Mouse (Mus musculus) induced T-regulatory cell, adult 2 months (primary cell): ENCODE measurements around the gene Slc4a2.
A peak's percentile ranks its signal among the peaks of the same experiment; 100 is the strongest.

ENCODE experiments used
- DNase-seq: peaks from one replicate; pipeline ENCODE4 v3.0.0-alpha.2; 2012; ENCODE audit warnings: low read depth

The Slc4a2 gene

DNA sequence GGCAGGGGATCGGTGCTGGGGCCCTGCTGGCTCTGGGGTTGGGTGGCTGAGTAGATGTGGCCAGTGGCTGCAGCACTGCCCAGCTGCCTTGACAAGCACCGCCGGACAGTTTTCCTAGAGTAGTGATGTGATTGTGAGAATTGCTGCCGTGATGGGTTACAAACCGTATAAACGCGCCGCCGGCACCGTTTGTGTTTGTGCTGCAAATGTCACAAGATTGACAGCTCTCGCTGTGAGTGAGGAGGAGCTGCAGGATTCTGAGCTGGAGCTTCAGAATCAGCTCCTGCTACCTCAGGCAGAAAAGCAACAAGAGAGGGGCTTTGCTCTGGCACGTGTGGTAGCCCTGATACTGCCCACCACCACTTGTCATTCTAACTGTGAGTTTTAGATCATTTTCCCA is 43.1 kb downstream of the Slc4a2 start:
- no peak for DNase-seq

DNA sequence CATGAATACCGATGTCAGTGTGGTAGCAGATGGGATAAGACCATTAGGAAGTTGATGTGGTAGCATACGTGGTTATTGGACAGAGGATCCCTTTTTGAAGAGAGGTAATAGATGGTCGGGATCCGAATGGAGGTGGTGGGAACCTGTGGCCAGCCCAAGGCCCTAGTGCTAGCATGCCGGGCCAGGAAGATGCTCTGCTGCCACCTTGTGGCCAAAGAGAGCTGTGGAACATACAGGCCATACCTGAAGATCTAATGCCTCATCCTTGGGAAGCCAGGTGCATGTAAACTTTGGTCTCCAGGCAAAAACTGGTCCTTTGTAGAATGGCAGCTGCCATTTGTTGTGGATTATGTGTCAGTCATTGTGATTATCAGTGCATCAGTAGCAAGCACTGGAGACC is 47.0 kb downstream of the Slc4a2 start:
- DNase-seq: peak; percentile 90

DNA sequence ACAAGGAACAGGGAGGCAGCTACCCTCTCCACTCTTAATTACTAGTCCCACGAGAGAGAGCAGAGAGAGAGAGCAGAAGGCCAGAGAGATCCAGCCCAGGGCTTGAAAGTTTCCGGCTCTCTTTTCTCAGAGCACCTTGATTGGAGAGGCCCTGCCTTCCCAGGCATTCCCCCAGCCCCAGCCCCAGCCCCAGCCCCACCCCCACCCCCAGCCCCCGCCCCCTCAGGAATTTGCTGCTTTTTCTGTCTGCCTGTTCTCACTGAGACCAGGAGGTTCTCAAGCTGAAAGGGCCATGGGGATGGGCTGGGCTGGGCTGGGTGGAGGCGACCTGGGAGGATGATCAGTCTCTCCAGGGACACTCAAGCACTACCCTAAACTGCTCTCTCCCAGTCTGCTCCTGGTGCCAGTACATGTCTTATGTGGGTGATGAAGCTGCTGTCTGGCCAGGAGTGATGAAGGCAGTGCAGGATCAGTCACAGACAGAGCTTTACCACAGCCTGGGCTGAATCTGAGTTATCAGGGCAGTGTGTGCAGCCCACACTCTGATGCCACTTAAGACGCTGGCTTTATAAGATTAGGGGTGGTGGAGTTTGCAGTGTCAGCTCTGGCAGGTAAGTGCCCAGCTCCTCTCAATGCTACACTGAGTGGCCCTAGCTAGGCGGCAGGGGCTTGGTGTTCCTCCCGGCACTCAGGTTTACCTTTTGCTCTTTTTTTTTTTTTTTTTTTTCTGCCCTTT is 49.4 kb downstream of the Slc4a2 start:
- DNase-seq: no peak

DNA sequence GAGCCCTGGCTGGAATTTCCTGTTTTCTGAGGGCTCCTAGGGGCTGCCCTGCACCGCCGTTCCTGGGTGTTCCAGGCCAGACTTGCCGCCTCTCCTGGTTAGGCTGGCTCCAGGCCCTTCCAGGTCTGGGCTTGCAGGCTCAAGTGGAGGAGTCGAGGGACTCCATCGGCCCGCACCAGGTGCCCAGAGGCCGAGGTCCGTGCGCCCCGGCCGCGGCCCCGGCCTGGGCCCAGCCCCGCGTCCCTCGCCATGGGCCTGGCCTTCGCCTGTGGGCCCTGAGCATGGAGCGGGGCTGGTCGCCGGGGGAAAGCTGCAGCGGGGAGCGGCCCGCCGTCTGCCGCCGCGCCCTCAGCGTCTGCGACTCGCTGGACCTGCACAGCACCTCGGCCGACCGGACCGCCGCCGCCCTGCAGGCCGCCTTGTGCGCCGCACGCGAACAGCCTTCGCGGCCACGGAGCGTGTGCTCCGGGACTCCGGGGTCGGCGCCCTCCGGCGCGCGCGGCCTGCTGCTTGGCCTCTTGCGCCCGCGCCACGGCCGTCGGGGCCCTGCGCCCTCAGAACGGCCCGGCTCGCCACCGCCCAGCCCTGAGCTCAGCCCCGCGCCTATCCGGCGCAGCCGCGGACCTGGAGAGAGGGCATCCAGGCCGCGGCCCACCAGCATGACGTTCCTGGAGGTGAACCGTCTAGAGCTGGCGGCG is 50.5 kb downstream of the Slc4a2 start:
- DNase-seq: no peak

DNA sequence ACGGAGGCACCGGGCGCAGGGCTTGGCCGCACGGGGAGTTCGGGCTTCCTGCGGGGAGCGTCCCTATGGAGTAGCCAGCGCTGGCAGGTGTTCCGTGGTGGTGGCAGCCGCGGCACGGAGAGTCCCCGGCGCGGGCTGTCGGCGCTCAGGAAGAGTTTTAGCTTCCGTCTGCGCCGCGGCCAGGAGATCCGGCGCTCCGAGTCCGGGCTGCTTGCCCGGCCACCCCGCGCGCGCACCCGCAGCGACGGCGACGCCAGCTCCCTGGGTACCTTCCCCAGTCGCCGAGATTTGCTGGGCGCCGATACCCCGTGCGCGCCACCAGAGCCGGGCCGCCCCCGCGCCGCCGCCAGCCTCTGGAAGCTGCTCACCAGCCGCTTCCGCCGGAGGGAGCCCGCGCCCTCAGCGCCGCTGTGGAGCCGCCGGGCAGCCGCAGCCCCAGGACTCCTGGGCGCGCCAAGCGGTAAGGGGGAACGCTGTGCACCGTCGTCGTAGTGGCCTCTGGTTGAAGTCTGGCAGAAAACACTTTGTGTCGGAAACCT is 51.2 kb downstream of the Slc4a2 start:
- DNase-seq: peak; percentile 59

DNA sequence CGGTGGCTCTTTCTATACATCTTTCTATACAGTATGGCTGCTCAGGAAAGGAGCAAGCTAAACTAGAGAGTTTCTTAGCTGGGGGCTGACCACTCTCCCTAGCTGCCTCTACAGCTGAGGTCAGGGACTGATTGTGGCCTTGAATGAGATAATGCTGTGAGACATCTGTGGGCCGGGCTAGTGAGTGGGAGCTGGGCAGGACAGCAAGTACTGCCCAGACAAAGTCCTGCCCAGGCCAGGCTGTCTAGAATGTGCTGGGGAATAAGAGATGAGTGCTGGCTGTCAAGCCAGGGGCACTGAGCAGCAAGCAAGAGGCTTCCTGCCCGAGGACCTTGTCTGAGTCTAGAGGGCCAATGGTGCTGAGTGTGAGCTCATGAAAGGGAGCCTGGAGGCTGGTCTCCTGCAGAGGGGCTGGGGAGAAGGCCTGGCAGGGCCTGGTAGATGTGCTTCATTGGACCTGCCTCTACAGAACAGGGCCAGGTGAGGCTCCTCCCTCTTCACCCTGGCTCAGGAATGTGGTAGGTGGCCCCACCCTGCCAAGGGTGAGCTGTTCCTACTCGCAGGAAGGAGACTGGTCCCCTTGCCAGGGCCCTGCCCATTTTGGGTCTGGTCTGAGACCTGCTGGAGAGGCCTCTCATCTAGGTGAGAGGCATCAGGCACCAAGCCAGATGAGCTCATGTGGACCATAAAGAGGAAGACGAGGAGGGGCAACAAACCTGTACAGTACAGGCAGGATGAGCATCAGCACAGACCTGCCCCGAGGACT is 52.0 kb downstream of the Slc4a2 start:
- DNase-seq: no peak

DNA sequence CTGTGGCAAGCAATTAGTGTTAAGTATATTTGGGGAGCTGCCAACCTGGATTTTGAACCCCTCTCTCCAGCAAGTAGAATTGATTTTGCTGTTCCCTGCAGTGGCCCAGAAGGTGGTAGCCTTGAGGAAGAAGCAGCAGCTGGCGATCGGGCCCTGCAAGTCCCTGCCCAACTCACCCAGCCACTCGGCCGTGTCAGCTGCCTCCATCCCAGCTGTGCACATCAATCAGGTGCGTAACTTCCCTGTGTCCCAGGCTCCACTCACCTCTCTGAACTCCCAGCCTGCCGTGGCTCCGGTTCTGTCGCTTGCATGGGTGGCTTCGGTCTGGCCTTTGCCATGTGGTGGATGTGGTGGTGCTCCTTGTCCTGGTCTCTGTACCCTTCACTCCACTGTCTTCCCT is 54.3 kb downstream of the Slc4a2 start:
- no peak for DNase-seq

DNA sequence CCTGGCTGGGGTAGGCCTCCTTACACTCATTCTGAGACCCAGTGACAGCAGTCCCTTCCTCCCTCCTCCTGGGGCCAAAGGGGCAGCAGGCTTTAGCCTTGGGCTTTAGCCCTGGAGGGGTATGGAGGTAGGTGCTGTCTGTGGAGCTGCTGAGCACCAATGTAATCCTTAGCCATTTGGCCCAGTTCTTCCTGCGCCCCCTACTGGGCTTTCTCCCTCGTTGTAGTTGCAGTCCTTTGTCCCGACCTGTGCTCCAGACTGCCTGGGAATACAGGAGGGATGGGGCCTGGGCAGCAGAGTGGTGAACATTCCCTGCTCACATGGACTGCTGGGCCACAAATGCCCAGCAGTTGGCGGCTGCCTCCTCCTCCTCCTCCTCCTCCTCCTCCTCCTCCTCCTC is 58.0 kb downstream of the Slc4a2 start:
- peak; percentile 59 for DNase-seq

DNA sequence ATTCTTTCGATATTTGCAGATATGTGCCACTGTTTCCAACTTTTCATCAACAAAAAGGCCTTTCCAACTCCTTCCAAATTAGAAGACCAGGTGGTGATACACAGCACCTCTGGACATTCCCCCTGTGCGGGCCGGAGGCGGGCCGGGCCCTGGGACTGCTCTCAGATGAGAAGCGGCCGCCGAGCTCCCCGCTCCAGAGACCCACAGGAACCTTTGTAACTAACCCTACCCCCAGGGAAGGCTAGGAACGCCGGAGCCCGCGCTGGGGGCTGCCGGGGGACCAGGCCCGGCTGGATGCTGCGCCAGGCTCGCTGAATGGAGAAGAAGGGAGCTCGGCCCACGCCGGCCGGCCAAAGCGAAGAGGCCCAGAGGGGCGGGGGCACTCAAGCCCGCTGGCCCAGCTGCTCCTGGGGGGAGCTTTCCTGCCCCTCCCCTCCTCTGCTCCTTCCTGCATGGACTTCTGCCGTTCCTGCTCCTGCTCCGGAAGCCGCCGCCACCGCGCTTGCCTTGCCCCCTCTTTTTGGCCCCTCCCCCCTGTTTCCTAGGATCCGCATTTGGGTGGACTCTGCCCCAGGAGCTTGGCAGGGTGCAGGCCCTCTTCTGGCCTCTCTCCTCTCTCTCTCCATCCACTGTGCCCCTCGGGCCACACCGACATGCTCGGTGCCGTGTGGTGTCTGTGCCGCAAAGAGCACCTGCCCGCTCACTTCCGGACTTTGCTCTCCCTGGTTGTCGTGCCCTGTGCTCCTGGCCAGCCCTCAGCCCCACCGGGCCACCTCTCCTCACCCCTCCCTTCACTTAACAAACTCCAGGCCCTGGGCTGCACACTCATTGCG is 58.8 kb downstream of the Slc4a2 start:
- DNase-seq: no peak

DNA sequence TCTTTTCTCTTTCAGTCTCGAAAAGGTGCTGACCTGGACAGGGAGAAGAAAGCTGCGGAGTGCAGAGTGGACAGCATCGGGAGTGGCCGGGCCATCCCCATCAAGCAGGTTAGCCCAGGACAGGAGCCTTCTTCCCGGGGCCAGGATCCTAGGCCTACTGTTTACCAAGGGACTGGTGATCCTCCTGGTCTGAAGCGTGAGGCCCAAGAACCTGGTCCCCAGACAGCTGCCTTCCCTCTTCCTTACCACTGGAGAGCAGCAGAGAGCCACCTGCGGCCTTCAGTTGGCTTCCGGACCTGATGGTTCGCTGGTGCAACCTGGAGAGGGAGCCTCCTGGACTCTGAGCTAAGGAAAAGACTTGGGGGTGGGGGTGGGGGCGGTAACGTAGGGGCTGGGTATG is 59.7 kb downstream of the Slc4a2 start:
- DNase-seq: peak; percentile 78

DNA sequence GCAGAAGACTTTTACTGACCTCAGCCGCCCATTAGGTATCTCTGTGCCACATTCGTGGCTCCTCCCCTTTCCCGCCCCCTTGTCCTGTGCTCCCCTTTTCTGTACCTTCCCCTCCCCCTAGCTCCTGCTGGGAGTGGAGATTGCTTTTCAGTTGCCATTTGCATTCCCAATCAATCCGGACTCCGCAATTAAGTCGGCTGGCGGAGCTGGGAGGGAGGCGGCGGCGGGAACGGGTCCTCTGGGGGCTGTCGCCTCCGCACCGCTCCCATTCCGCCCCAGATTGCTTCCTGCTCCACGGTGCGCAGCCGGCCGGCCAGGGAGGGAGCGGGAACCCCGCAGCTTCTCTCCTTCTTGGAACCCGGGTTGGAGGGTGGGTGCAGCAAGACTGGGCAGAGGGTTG is 61.3 kb downstream of the Slc4a2 start:
- no peak for DNase-seq

DNA sequence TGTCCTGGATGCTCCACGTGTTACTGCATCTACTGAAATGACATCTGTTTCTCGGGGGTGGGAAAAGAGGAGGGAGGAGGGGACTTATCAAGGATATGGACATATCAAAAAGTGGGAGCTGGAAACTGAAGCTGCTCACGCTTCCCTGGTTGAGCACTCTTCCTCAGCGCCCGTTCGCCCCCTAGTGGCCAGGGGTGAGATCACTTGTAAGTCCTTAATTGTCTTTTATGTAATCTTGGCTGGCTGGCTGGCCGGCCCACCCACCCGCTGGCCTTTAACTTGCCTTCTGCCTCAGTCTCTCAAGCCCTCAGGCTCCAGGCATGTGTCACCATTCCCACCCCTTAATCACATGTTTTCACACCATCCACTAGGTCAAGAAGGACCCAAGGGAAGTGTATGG is 62.5 kb downstream of the Slc4a2 start:
- peak; percentile 84 for DNase-seq

DNA sequence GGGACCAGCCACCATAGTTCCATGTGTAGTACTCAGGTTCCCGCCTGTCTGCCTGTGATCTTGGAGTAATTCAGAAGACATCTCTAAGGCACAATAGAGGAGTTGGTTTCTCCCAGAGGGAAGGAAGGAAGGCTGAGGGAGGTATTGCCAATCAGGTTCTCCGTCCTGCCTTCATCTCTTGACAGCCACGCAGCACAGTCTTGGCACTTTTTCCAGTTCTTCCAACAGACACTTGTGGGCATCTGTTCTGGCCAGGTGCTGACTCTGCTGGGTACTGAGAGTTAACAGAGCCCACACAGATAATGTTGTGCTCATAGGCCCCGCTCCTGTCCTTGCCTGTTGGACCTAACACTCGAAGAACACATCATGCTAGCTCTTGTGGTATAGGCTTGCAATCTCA is 63.1 kb downstream of the Slc4a2 start:
- no peak for DNase-seq

DNA sequence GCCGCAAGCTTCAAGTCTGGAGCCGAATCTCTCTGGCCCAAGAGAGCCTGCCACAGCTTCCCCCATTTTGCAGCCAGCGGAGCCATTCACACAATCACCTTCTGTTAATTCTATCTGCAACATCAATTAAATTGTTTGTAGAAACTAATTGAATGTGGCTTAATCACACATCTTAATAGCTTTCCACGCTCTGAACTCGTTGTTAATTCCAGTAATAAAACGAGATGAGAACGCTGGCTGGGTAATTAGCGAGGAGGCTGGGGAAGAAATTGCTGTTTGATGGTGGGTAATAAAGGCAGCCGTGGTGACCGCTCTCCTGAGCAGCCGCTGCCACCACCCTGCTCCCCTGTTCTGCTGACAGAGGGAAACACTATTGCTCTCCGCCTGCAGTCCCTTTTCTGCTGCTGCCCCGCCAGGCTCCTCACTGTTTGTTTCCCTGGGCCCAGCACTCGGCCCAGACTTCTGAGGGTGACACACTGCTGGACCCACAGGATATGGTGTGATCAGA is 66.8 kb downstream of the Slc4a2 start:
- no peak for DNase-seq
